Mouse (Mus musculus): Measurements from ENCODE around the gene Dgat2. TPM values are rescaled to one million over a fixed set of nuclear protein-coding genes. Genes with fewer than 3 reads are reported as not detected.

Gene Dgat2
- total and polyA plus RNA-seq, 3 experiments: 1.6 to 2.8 (median 1.7) TPM

DNA sequence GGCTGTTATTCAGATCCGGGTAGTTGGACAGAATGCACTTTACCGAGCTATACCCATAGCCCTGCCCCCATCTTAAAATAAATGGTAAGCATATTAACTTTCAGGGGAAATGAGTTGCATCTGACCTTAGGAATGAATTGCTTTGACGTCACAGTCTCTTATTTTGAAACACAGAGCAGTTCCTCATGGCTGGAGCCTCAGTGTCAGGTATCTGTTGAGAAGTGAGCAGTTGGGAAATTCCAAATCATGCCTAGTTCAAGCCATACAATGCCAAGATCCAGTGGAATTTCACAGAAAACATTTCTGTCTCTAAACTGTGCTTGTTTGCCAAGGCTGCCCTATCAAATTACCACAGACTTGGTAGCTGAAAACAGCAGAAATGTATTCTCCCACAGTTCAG, 39.3 kb downstream of the Dgat2 start:
- H3K9ac ChIP-seq (ENCODE audit: insufficient read depth, low read depth): no peak overlapping the region
- H3K36me3 ChIP-seq (replicated peaks in 1 of 2; ENCODE audit: control insufficient read depth in 1 of 2, insufficient read depth in 1 of 2, low read length in 1 of 2): no peaks in the 10 kb centered on the region
- H3K27ac ChIP-seq (ENCODE audit: insufficient read depth, low read depth): no peak overlapping the region
- no peak for DNase-seq (ENCODE audit: extremely low read depth)
- H3K27me3 ChIP-seq (replicated peaks): no peaks in the 10 kb centered on the region
- no peaks in the 10 kb centered on the region for H3K9me3 ChIP-seq (replicated peaks; ENCODE audit: low read length)
- dilution Hi-C loops (cut with MboI; ENCODE audit: extremely low pct_ligation_motif_present, extremely low pct_unique_long_range_greater_than_20kb, low sequenced_read_pairs) (no loop called here), in situ Hi-C loops (cut with MboI; ENCODE audit: low pct_ligation_motif_present, low pct_unique_long_range_greater_than_20kb, low sequenced_read_pairs) (no loop called here)
- H3K4me2 ChIP-seq (ENCODE audit: insufficient read depth, low read depth, poor library complexity, severe bottlenecking): no peak overlapping the region
- no peak overlapping the region for H3K4me3 ChIP-seq (replicated peaks in 1 of 3; ENCODE audit: low read depth in 2 of 3, low read length in 2 of 3, poor library complexity in 1 of 3)
- peaks cover 26 to 68% of the 10 kb centered on the region in 2 experiments for H3K4me1 ChIP-seq (ENCODE audit: control insufficient read depth in 1 of 2, insufficient read depth in 2 of 2)
- no peak for TF ChIP-seq MAX (IDR thresholded peaks at IDR 0.05; ENCODE audit: low read length)
- 0 out of 2 replicates have a peak, but pooled peaks have one; percentile 14 for TF ChIP-seq ETS1 (conservative IDR thresholded peaks at IDR 0.05; ENCODE audit: low read depth, low read length)
- H3K79me2 ChIP-seq (replicated peaks; ENCODE audit: control insufficient read depth, extremely low read depth, insufficient read depth, poor library complexity, severe bottlenecking): peaks cover 9% of the 10 kb centered on the region

DNA sequence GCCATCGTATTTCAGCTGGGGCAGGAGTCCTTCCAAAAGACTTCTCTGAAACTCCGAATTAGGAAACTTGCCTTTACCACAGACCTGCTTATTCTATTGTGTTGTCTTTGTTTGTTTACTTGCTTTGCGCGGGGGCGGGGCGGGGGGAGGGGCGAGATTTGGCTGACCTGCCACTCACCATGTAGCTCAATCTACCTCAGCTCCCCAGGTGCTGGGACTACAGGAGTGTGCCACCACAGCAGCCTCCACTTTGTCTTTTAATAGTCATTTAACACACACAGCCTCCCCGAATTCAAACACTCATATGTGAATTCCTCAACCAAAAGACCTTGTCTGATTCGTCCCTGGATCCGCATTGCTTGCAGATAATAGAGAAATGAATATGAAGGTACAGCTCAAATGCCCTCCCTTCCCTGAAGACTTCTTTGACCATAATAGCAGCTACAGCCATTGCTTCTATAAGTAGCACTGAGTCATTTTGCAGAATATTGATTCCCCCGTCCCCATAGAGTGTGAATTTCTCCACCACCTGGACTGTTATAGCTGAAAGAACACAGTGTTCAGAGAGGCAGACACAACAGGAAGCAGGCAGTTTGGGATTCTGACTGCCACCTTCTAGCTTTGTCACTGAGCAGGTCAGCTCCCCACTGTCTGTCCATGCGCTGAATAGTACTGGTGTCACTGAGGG, 40.5 kb downstream of the Dgat2 start:
- Histone ChIP-seq H3K9ac (ENCODE audit: insufficient read depth, low read depth) (peak overlapping the region; percentile 32; the same call in 1 of the 2 replicates), H3K9me3 (replicated peaks; ENCODE audit: low read length) (no peaks in the 10 kb centered on the region), H3K4me1 (ENCODE audit: control insufficient read depth in 1 of 2, insufficient read depth in 2 of 2) (peaks cover 16 to 63% of the 10 kb centered on the region in 2 experiments), H3K79me2 (replicated peaks; ENCODE audit: control insufficient read depth, extremely low read depth, insufficient read depth, poor library complexity, severe bottlenecking) (peaks cover 9% of the 10 kb centered on the region), H3K4me2 (ENCODE audit: insufficient read depth, low read depth, poor library complexity, severe bottlenecking) (peak overlapping the region; percentile 97), H3K27ac (ENCODE audit: insufficient read depth, low read depth) (no peak overlapping the region), H3K4me3 (replicated peaks in 1 of 3; ENCODE audit: low read depth in 2 of 3, low read length in 2 of 3, poor library complexity in 1 of 3) (peak overlapping the region; percentile 52 to 97 (median 56)), H3K27me3 (replicated peaks) (no peaks in the 10 kb centered on the region), H3K36me3 (replicated peaks in 1 of 2; ENCODE audit: control insufficient read depth in 1 of 2, insufficient read depth in 1 of 2, low read length in 1 of 2) (peaks cover 0 to 7% of the 10 kb centered on the region in 2 experiments)
- TF ChIP-seq PAX5 (IDR thresholded peaks at IDR 0.05; ENCODE audit: low read length): no peak
- no peak for TF ChIP-seq MAX (IDR thresholded peaks at IDR 0.05; ENCODE audit: low read length)
- no peak for TF ChIP-seq E2F4 (IDR thresholded peaks at IDR 0.05; ENCODE audit: insufficient replicate concordance, low read depth, low read length)
- no peak for TF ChIP-seq ZC3H11A (IDR thresholded peaks at IDR 0.05; ENCODE audit: low read depth, low read length)
- no peak for TF ChIP-seq NRF1 (IDR thresholded peaks at IDR 0.05; ENCODE audit: low read depth, low read length)
- no peak for TF ChIP-seq IRF4 (IDR thresholded peaks at IDR 0.05; ENCODE audit: low read depth, low read length)
- no peak for TF ChIP-seq POLR2AphosphoS2 (IDR thresholded peaks at IDR 0.05; ENCODE audit: low read depth, low read length)
- no peak for TF ChIP-seq MXI1 (IDR thresholded peaks at IDR 0.05; ENCODE audit: low read depth, low read length)
- TF ChIP-seq POLR2A (IDR thresholded peaks at IDR 0.05; ENCODE audit: low read depth, low read length): no peak
- TF ChIP-seq JUN (IDR thresholded peaks at IDR 0.05; ENCODE audit: insufficient read depth, low read depth, low read length): no peak
- no peak for TF ChIP-seq JUND (conservative IDR thresholded peaks at IDR 0.05; ENCODE audit: low read depth, low read length)
- no peak for TF ChIP-seq GABPA (IDR thresholded peaks at IDR 0.05; ENCODE audit: insufficient replicate concordance, low read depth, low read length)
- no peak for TF ChIP-seq MEF2A (IDR thresholded peaks at IDR 0.05; ENCODE audit: borderline replicate concordance, low read depth, low read length)
- TF ChIP-seq HCFC1 (IDR thresholded peaks at IDR 0.05; ENCODE audit: low read depth, low read length): no peak
- TF ChIP-seq ZKSCAN1 (IDR thresholded peaks at IDR 0.05; ENCODE audit: borderline replicate concordance, low read depth, low read length): no peak
- TF ChIP-seq RCOR1 (conservative IDR thresholded peaks at IDR 0.05; ENCODE audit: low read depth, low read length): no peak
- no peak for TF ChIP-seq SMC3 (IDR thresholded peaks at IDR 0.05; ENCODE audit: low read depth, low read length)
- no peak for TF ChIP-seq EP300 (IDR thresholded peaks at IDR 0.05; ENCODE audit: low read length)
- no peak for TF ChIP-seq NELFE (IDR thresholded peaks at IDR 0.05; ENCODE audit: low read depth, low read length)
- TF ChIP-seq ZMIZ1 (IDR thresholded peaks at IDR 0.05; ENCODE audit: low read depth, low read length): no peak
- DNase-seq (ENCODE audit: extremely low read depth): no peak
- in situ Hi-C loops (cut with MboI; ENCODE audit: low pct_ligation_motif_present, low pct_unique_long_range_greater_than_20kb, low sequenced_read_pairs): no loop called here
- dilution Hi-C loops (cut with MboI; ENCODE audit: extremely low pct_ligation_motif_present, extremely low pct_unique_long_range_greater_than_20kb, low sequenced_read_pairs): no loop called here

Data from CH12.LX (cell line).